Mouse (Mus musculus) left cerebral cortex, postnatal 4 days (tissue): Measurements from ENCODE around the gene Krt5. TPM values are rescaled to one million over a fixed set of nuclear protein-coding genes. Genes with fewer than 3 reads are reported as not detected.

Experiments
- microRNA-seq: library from miRNA; unstranded; fragments of <30 nt; microRNA quantifications from one replicate; pipeline ENCODE4 v1.2.0, GENCODE M21; 2022
- total RNA-seq, 2 experiments: library from RNA; stranded (reverse); gene quantifications; 2 replicates each; pipeline ENCODE4 v1.2.3; 2021

Gene Krt5
- total RNA-seq, 2 experiments from 2014 or later = not detected

Small RNA genes within 50 kb of the gene (microRNA-seq; reads per million reads assigned to microRNA genes)
- gene Gm44323 = not detected
- gene Gm44342 = not detected
- gene Gm44383 = not detected

Other genes with a start within 250 kb of the Krt5 start
- gene Krt81, start 249.1 kb downstream of the Krt5 start, total RNA-seq = not detected
- not detected for gene Krt86, start 239.4 kb downstream of the Krt5 start, total RNA-seq
- gene Krt83, start 221.4 kb downstream of the Krt5 start, total RNA-seq = not detected
- not detected for gene Gm49425, start 195.6 kb downstream of the Krt5 start, total RNA-seq
- not detected for gene Krt84, start 180.1 kb downstream of the Krt5 start, total RNA-seq
- not detected for gene Krt82, start 162.2 kb downstream of the Krt5 start, total RNA-seq
- not detected for gene Krt90, start 149.9 kb downstream of the Krt5 start, total RNA-seq
- not detected for gene Krt75, start 139.0 kb downstream of the Krt5 start, total RNA-seq
- not detected for gene Gm5414, start 84.7 kb downstream of the Krt5 start, total RNA-seq
- not detected for gene Gm5478, start 65.5 kb downstream of the Krt5 start, total RNA-seq
- gene Krt6b, start 32.6 kb downstream of the Krt5 start, total RNA-seq = not detected
- not detected for gene Krt6a, start 18.6 kb downstream of the Krt5 start, total RNA-seq
- gene Krt71, start 30.2 kb upstream of the Krt5 start, total RNA-seq = not detected
- gene Krt72, start 73.6 kb upstream of the Krt5 start, total RNA-seq = not detected
- under 1 TPM; 0.42 to 0.46 TPM for gene Krt73, start 89.4 kb upstream of the Krt5 start, total RNA-seq
- gene Krt2, start 105.3 kb upstream of the Krt5 start, total RNA-seq = not detected
- 1 to 10 TPM; 5.9 to 6.1 TPM for gene Krt1, start 137.9 kb upstream of the Krt5 start, total RNA-seq
- 1 to 10 TPM; 6.7 to 7.8 TPM for gene Krt77, start 156.8 kb upstream of the Krt5 start, total RNA-seq
- not detected for gene Krt76, start 180.0 kb upstream of the Krt5 start, total RNA-seq
- under 1 TPM in 1 of 2 experiments, not detected in 1; 0.24 TPM for gene Krt4, start 211.8 kb upstream of the Krt5 start, total RNA-seq
- gene Krt79, start 227.4 kb upstream of the Krt5 start, total RNA-seq = under 1 TPM in 1 of 2 experiments, not detected in 1; 0.32 TPM
- not detected for gene Krt78, start 241.4 kb upstream of the Krt5 start, total RNA-seq